In genomic region chr6:51544118-51544681, GRCm38 (mm10) we compare ENCODE assay signal across 9 mouse cellular contexts. TPM values are rescaled to one million over a fixed set of nuclear protein-coding genes. Genes with fewer than 3 reads are reported as not detected.
DNase-seq lines count a peak whose midpoint lies in the region; ATAC-seq and TF ChIP-seq lines count a peak whose summit lies in the region.
"Had no signal": no experiment of that assay in that cellular context is flagged by ENCODE, and none has a peak within 500 bp of the region (broad histone marks: within the 10 kb centered on the region; RNA-seq: fewer than 3 reads in every experiment).

No protein-coding gene starts in this region.

- no peaks in the 10 kb centered on the region for H3K27me3 ChIP-seq in heart, embryonic 11.5 days (ENCODE audit: control insufficient read depth, insufficient read depth, low read length)
- no peaks in the 10 kb centered on the region for H3K27me3 ChIP-seq in liver, embryonic 14.5 days (ENCODE audit: control insufficient read depth, insufficient read depth, low read length)
- H3K27me3 ChIP-seq in stomach, embryonic 14.5 days (ENCODE audit: control insufficient read depth, insufficient read depth, low read length): no peaks in the 10 kb centered on the region
- H3K27me3 ChIP-seq: embryonic facial prominence, embryonic 12.5 days had no signal

- 45% methylated on average over 7 of the region's 7 CpGs for WGBS in heart, embryonic 11.5 days (ENCODE audit: insufficient replicate concordance)
- WGBS in liver, embryonic 14.5 days (ENCODE audit: insufficient replicate concordance): 39% methylated on average over 7 of the region's 7 CpGs
- 47% methylated on average over 7 of the region's 7 CpGs for WGBS in stomach, embryonic 14.5 days

- H3K27ac ChIP-seq in left cerebral cortex, adult 2 months: no peak overlapping the region
- H3K27ac ChIP-seq in heart, embryonic 11.5 days (ENCODE audit: low read depth, low read length): no peak overlapping the region
- H3K27ac ChIP-seq in liver, embryonic 14.5 days: no peak overlapping the region
- no peak overlapping the region for H3K27ac ChIP-seq in stomach, embryonic 14.5 days (ENCODE audit: low read length)

- H3K36me3 ChIP-seq in heart, embryonic 11.5 days (ENCODE audit: control insufficient read depth, insufficient read depth, low read length): no peaks in the 10 kb centered on the region
- no peaks in the 10 kb centered on the region for H3K36me3 ChIP-seq in liver, embryonic 14.5 days (replicated peaks; ENCODE audit: control insufficient read depth, insufficient read depth, low read depth)
- H3K36me3 ChIP-seq in stomach, embryonic 14.5 days (ENCODE audit: control insufficient read depth, insufficient read depth, low read length): no peaks in the 10 kb centered on the region
- H3K36me3 ChIP-seq: embryonic facial prominence, embryonic 12.5 days had no signal

- H3K4me1 ChIP-seq in heart, embryonic 11.5 days (ENCODE audit: control insufficient read depth, insufficient read depth, low read length): 0 out of 2 replicates have a peak, but pooled peaks cover 5% of the 10 kb centered on the region
- H3K4me1 ChIP-seq in liver, embryonic 14.5 days (replicated peaks; ENCODE audit: control insufficient read depth in 2 of 2, insufficient read depth in 2 of 2, low read length in 1 of 2): peaks cover 0 to 22% of the 10 kb centered on the region in 2 experiments; a peak in 2 of 4 replicates
- 0 out of 2 replicates have a peak, but pooled peaks cover 2% of the 10 kb centered on the region for H3K4me1 ChIP-seq in stomach, embryonic 14.5 days (ENCODE audit: control insufficient read depth, insufficient read depth, low read length)

- peak overlapping the region; percentile 34; the same call in 1 of the 2 replicates for H3K4me2 ChIP-seq in heart, embryonic 11.5 days
- peak overlapping the region; percentile 33 for H3K4me2 ChIP-seq in liver, embryonic 14.5 days (ENCODE audit: low read depth)
- H3K4me2 ChIP-seq in stomach, embryonic 14.5 days (replicated peaks; ENCODE audit: low read depth, low read length): no peak overlapping the region
- H3K4me2 ChIP-seq: embryonic facial prominence, embryonic 12.5 days had no signal

- no peak for TF ChIP-seq EP300 in liver, embryonic 14.5 days (IDR thresholded peaks at IDR 0.05; ENCODE audit: low read depth)

- ATAC-seq in heart, embryonic 11.5 days (replicated peaks; ENCODE audit: insufficient number of reproducible peaks, low FRiP score, low TSS enrichment): no peak
- no peak for ATAC-seq in liver, embryonic 14.5 days (ENCODE audit: insufficient read depth)
- ATAC-seq in stomach, embryonic 14.5 days (ENCODE audit: insufficient number of reproducible peaks, insufficient read depth, low FRiP score, low read depth): peak; percentile 59

- H3K9me3 ChIP-seq in heart, embryonic 11.5 days (replicated peaks; ENCODE audit: control insufficient read depth, low read length): no peaks in the 10 kb centered on the region
- H3K9me3 ChIP-seq in liver, embryonic 14.5 days (ENCODE audit: control insufficient read depth, low read length): no peaks in the 10 kb centered on the region
- H3K9me3 ChIP-seq in stomach, embryonic 14.5 days (ENCODE audit: control insufficient read depth, low read depth, low read length): no peaks in the 10 kb centered on the region
- H3K9me3 ChIP-seq: embryonic facial prominence, embryonic 12.5 days had no signal

- no peak for DNase-seq in left cerebral cortex, adult 2 months (ENCODE audit: extremely low spot score in 1 of 2, low spot score in 2 of 2)
- DNase-seq in left cerebral cortex, postnatal 36 days (ENCODE audit: low spot score in 2 of 2): no peak
- DNase-seq in T-cell, adult 2 months (ENCODE audit: low spot score): peak; percentile 12
- peak in 1 of 3 experiments; percentile 28 for DNase-seq in liver, embryonic 14.5 days (ENCODE audit: low read depth in 3 of 3, low spot score in 3 of 3)
- DNase-seq in left cerebral cortex, postnatal 14 days (ENCODE audit: low spot score in 2 of 2): no peak
- DNase-seq in cerebellum, adult 9-11 months: no peak

- peak overlapping the region; percentile 4; the same call in 1 of the 2 replicates for H3K4me3 ChIP-seq in left cerebral cortex, adult 2 months
- H3K4me3 ChIP-seq in heart, embryonic 11.5 days (ENCODE audit: low read depth, low read length): no peak overlapping the region
- H3K4me3 ChIP-seq in liver, embryonic 14.5 days (ENCODE audit: insufficient read depth in 1 of 2, low read depth in 2 of 2, low read length in 2 of 2): no peak overlapping the region
- H3K4me3 ChIP-seq in stomach, embryonic 14.5 days (ENCODE audit: low read depth, low read length): no peak overlapping the region
- H3K4me3 ChIP-seq: embryonic facial prominence, embryonic 12.5 days had no signal

- TF ChIP-seq CTCF in left cerebral cortex, adult 2 months (IDR thresholded peaks at IDR 0.05): no peak
- TF ChIP-seq CTCF in liver, embryonic 14.5 days (IDR thresholded peaks at IDR 0.05; ENCODE audit: low read depth): no peak

- no peak overlapping the region for H3K9ac ChIP-seq in heart, embryonic 11.5 days (ENCODE audit: low read depth, low read length)
- no peak overlapping the region for H3K9ac ChIP-seq in liver, embryonic 14.5 days (replicated peaks)
- no peak overlapping the region for H3K9ac ChIP-seq in stomach, embryonic 14.5 days (replicated peaks; ENCODE audit: low read depth, low read length)
- H3K9ac ChIP-seq: embryonic facial prominence, embryonic 12.5 days had no signal

- intact Hi-C loops in left cerebral cortex, adult 2 months (cut with DNase I): no loop called here
- intact Hi-C loops in left cerebral cortex, postnatal 36 days (cut with DNase I): no loop called here
- intact Hi-C loops in left cerebral cortex, postnatal 14 days (cut with DNase I): no loop called here

RNA-seq across cellular contexts. Expression of gene Snx10, which starts 20.5 kb away (rescaled TPM):
- total RNA-seq in left cerebral cortex, adult 2 months (2021): 100 to 1,000 TPM in 1 of 2 experiments, 10 to 100 TPM in 1; 94.9 to 102 TPM
- 100 to 1,000 TPM; 110 to 115 TPM for total RNA-seq in left cerebral cortex, postnatal 36 days (2021)
- polyA plus RNA-seq in heart, embryonic 11.5 days (2014; fragmentation: Nextera tagmentation; extraction: Ambion mirVana): 23.0 and 26.1 TPM in 2 replicates
- polyA plus RNA-seq in liver, embryonic 14.5 days (2012; rRNA removed): 1.2 and 2.0 TPM in 2 replicates
- 6.4 and 6.7 TPM in 2 replicates for polyA plus RNA-seq in liver, embryonic 14.5 days (2014; fragmentation: Nextera tagmentation; extraction: Ambion mirVana)
- polyA plus RNA-seq in stomach, embryonic 14.5 days (2014; fragmentation: Nextera tagmentation; extraction: Ambion mirVana): 17.6 and 20.0 TPM in 2 replicates
- 100 to 1,000 TPM; 114 to 116 TPM for total RNA-seq in left cerebral cortex, postnatal 14 days (2021)
